Mouse (Mus musculus): Measurements from ENCODE around the gene Tex2.

GRCm38 (mm10) chr11:106566040-106566785 is 47.0 kb downstream of the Tex2 start:
- TF ChIP-seq CTCF (IDR thresholded peaks at IDR 0.05; ENCODE audit: insufficient read depth, low read depth, low read length) (no peak), POLR2A (IDR thresholded peaks at IDR 0.05; ENCODE audit: insufficient read depth, low read depth, low read length) (no peak)

All from olfactory bulb, adult 2 months (tissue).